Mouse (Mus musculus) embryonic facial prominence, embryonic 10.5 days (tissue): ENCODE results near the gene Cd3g. TPM values are rescaled to one million over a fixed set of nuclear protein-coding genes. Genes with fewer than 3 reads are reported as not detected.

Source experiments
- DNase-seq: peaks from one replicate; pipeline ENCODE4 v3.0.0-alpha.2; 2017; ENCODE audit warnings: low spot score
- H3K27ac ChIP-seq: fragments of 300-500 bp; sonication (generic); replicated peaks from 2 replicates; pipeline ENCODE4 v1.5.1; 2016; ENCODE audit warnings: mild to moderate bottlenecking
- H3K27me3 ChIP-seq: fragments of 300-500 bp; sonication (generic); replicated peaks from 2 replicates; pipeline ENCODE4 v1.6.1; 2016; ENCODE audit warnings: low read depth, mild to moderate bottlenecking; ENCODE audit not compliant: poor library complexity, severe bottlenecking
- H3K36me3 ChIP-seq: fragments of 300-500 bp; sonication (generic); replicated peaks from 2 replicates; pipeline ENCODE4 v1.6.1; 2016; ENCODE audit warnings: mild to moderate bottlenecking, moderate library complexity
- H3K4me1 ChIP-seq: fragments of 300-500 bp; sonication (generic); 2 replicates; pipeline ENCODE4 v1.6.1; 2016
- H3K4me3 ChIP-seq: fragments of 300-500 bp; sonication (generic); 2 replicates; pipeline ENCODE4 v1.5.1; 2016; ENCODE audit warnings: mild to moderate bottlenecking, moderate library complexity
- H3K9me3 ChIP-seq: fragments of 300-500 bp; sonication (generic); 2 replicates; pipeline ENCODE4 v1.6.1; 2016; ENCODE audit warnings: mild to moderate bottlenecking
- WGBS: fragments of 180-500 bp; shearing (Covaris S2); methylation state at CpG from one replicate; pipeline ENCODE4 v1.1.7; 2016; 5-methylcytosine and 5-hydroxymethylcytosine counted together
- polyA plus RNA-seq: library from polyadenylated mRNA; unstranded; fragments of >200 nt; fragmentation: Nextera tagmentation; extraction: Ambion mirVana; gene quantifications from 2 replicates; pipeline ENCODE4 v1.2.1, GENCODE M21; 2016

Gene Cd3g
- polyA plus RNA-seq: not detected in 2 replicates

- Histone ChIP-seq H3K36me3 (no peaks in the 10 kb centered on the region), H3K4me1 (no peaks in the 10 kb centered on the region), H3K9me3 (no peaks in the 10 kb centered on the region), H3K4me3 (no peak within 1 kb of the TSS), H3K27me3 (no peaks in the 10 kb centered on the region; the same call in 1 of the 2 replicates), H3K27ac (no peak within 1 kb of the TSS)
- no peak for DNase-seq
- WGBS: 72% methylated on average over 3 of the region's 3 CpGs
Measured at GRCm38 (mm10) chr9:44980242-44980641, at the start of gene Cd3g. Gene Cd3g, minus strand, starts transcription at chr9:44980431.

DNA sequence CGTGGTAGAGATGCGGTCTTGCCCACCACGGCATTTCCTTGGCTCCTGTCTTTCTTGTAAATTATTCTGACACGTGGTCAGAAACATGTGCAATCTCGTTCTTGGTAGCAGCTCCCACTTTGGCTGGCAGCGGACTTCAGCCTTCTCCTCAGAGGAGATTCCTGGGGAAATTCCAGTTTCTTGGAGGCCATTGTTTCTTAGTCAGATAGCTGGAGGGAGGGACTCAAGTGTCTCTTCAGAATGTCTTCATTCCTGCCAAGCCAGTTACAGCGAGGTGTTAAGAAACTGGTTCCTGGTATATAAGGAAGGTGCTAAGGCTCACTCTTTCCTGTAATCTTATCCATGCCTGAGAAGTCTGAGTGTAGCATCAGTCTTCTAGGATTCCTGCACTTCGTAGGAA, 47.1 kb upstream of the Cd3g start:
- H3K9me3 ChIP-seq: no peaks in the 10 kb centered on the region
- no peak overlapping the region for H3K4me3 ChIP-seq
- H3K27me3 ChIP-seq: peaks cover 28% of the 10 kb centered on the region
- H3K4me1 ChIP-seq: peaks cover 3% of the 10 kb centered on the region; the same call in 1 of the 2 replicates
- 77% methylated on average over 8 of the region's 8 CpGs for WGBS
- H3K36me3 ChIP-seq: no peaks in the 10 kb centered on the region
- no peak for DNase-seq
- no peak overlapping the region for H3K27ac ChIP-seq

DNA sequence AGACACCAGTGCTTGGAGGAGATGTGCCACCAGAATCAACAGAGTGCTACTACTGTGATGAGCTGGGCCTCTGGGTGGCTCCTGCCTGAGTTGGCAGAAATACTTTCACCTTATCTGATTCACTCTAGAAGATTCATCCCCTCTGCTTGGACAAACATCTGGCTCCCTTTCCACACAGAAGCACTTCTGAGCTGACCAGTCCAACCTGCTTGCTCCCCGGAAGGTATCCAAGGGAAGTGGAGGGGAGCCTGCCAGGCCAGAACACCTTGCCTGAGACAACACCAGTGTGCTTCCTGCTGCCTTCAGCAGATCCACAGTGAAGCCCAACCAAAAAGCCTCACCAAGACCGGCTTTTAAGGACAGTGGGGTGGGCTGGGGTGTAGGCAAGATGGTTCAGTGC, 44.0 kb upstream of the Cd3g start:
- Histone ChIP-seq H3K4me3 (no peak overlapping the region), H3K9me3 (no peaks in the 10 kb centered on the region), H3K27ac (no peak overlapping the region), H3K27me3 (peaks cover 8% of the 10 kb centered on the region), H3K4me1 (no peaks in the 10 kb centered on the region), H3K36me3 (no peaks in the 10 kb centered on the region)
- no peak for DNase-seq
- WGBS: 78% methylated on average over 2 of the region's 2 CpGs

GRCm38 (mm10) chr9:45023638-45024037, 43.4 kb upstream of the Cd3g start:
- no peaks in the 10 kb centered on the region for H3K4me1 ChIP-seq
- 60% methylated on average over 3 of the region's 3 CpGs for WGBS
- DNase-seq: no peak

DNA sequence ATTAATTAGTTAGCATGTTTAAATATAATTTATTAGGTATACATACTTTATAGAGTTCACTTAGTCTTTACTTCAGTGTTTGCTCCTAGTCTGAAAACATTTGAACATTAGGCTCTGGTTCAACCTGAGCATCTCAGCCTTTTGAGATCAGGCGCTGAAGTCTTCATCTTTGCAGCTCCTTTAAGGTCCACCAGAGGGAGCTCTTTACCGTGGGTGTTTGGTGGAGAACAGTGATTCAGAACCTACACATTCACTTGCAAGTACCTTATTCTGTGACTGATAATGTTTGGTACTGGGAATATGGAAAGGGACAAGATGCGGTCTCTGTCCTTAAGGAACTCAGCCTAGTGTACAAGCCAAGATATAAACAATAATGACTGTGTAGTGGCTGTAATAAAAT, 42.6 kb upstream of the Cd3g start:
- Histone ChIP-seq H3K27me3 (0 out of 2 replicates have a peak, but pooled peaks cover 2% of the 10 kb centered on the region), H3K4me1 (no peaks in the 10 kb centered on the region), H3K9me3 (no peaks in the 10 kb centered on the region), H3K36me3 (no peaks in the 10 kb centered on the region), H3K4me3 (no peak overlapping the region), H3K27ac (no peak overlapping the region)
- WGBS: 10% methylated on average over 3 of the region's 3 CpGs
- peak; percentile 65 for DNase-seq

More at GRCm38 (mm10) chr9:45023638-45024037, 43.4 kb upstream of the Cd3g start:
- no peak overlapping the region for H3K4me3 ChIP-seq
- H3K9me3 ChIP-seq: no peaks in the 10 kb centered on the region
- H3K27me3 ChIP-seq: 0 out of 2 replicates have a peak, but pooled peaks cover 4% of the 10 kb centered on the region
- no peak overlapping the region for H3K27ac ChIP-seq
- H3K36me3 ChIP-seq: no peaks in the 10 kb centered on the region

DNA sequence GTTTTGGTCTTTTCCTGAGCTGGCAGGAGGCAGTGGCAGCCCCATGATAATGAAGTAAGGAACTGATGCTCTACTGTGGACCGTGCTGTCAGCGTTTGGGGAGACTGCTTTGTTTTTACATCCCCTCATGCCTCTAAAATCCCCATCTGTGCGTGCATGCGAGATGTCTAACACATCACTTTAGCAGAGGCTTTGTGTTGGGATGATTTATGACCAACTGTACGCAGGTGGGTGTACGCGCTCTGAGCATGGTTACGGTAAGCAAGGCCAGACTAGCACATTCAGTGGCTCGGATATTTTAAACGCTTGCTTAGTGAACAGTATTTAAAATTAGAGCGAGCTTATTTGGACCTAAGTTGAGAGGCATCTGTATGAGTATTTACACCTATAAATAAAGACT, 37.8 kb upstream of the Cd3g start:
- Histone ChIP-seq H3K4me3 (no peak overlapping the region), H3K4me1 (no peaks in the 10 kb centered on the region), H3K36me3 (no peaks in the 10 kb centered on the region), H3K9me3 (no peaks in the 10 kb centered on the region), H3K27ac (no peak overlapping the region), H3K27me3 (no peaks in the 10 kb centered on the region)
- no peak for DNase-seq
- 91% methylated on average over 11 of the region's 11 CpGs for WGBS

GRCm38 (mm10) chr9:45015841-45016240, 35.6 kb upstream of the Cd3g start:
- no peaks in the 10 kb centered on the region; the same call in 1 of the 2 replicates for H3K4me1 ChIP-seq
- H3K4me3 ChIP-seq: no peak overlapping the region
- no peak for DNase-seq
- no peak overlapping the region for H3K27ac ChIP-seq
- H3K36me3 ChIP-seq: no peaks in the 10 kb centered on the region
- H3K27me3 ChIP-seq: 0 out of 2 replicates have a peak, but pooled peaks cover 3% of the 10 kb centered on the region
- 77% methylated on average over 3 of the region's 3 CpGs for WGBS
- H3K9me3 ChIP-seq: no peaks in the 10 kb centered on the region

GRCm38 (mm10) chr9:45014879-45015278, 34.6 kb upstream of the Cd3g start:
- H3K4me1 ChIP-seq: no peaks in the 10 kb centered on the region; the same call in 1 of the 2 replicates
- no peaks in the 10 kb centered on the region for H3K9me3 ChIP-seq
- DNase-seq: no peak
- H3K4me3 ChIP-seq: no peak overlapping the region
- H3K36me3 ChIP-seq: no peaks in the 10 kb centered on the region
- 36% methylated on average over 2 of the region's 2 CpGs for WGBS
- H3K27ac ChIP-seq: no peak overlapping the region
- H3K27me3 ChIP-seq: 0 out of 2 replicates have a peak, but pooled peaks cover 5% of the 10 kb centered on the region

DNA sequence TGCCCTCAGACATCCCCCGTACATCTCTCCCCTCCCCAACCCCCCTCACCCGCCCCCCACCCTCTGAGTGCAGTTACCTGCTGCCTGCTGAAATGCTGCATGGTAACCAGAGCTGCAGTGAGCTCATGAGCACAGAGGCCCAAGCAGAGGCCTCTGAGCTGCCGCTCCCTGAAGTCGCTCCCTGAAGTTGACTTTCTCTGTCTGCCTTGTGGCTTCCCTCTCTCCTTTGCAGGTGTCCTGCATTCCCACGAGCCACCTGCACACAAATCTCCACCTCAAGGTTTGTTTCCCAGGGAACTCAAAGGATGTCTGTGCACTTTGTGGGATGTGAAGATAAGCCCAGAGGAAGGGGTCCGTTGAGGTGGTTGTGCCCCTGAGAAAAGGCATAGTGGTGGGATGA, 31.1 kb upstream of the Cd3g start:
- H3K4me3 ChIP-seq: no peak overlapping the region
- DNase-seq: no peak
- H3K27me3 ChIP-seq: 0 out of 2 replicates have a peak, but pooled peaks cover 5% of the 10 kb centered on the region
- no peaks in the 10 kb centered on the region for H3K9me3 ChIP-seq
- no peak overlapping the region for H3K27ac ChIP-seq
- no peaks in the 10 kb centered on the region; the same call in 1 of the 2 replicates for H3K4me1 ChIP-seq
- 48% methylated on average over 6 of the region's 6 CpGs for WGBS
- H3K36me3 ChIP-seq: no peaks in the 10 kb centered on the region

DNA sequence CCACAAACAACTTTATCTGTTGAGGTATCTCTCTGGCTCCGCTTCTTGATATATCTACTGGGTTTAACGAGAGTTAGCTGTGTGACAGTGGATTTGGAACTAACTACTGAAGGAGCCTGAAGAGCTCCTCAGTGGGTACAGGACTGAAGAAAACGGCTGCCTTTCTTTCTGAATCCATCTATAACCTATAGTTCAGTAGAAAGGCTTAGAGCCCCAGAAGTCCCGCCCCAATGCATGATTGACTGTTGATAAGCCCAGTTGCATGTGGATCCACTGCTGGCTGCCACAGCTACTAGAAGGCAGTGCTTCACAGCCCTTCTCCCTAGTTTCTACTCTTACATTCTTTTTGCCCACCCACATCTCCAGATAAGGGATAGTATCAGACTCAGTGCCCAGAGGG, 30.2 kb upstream of the Cd3g start:
- no peak for DNase-seq
- H3K27ac ChIP-seq: no peak overlapping the region
- H3K9me3 ChIP-seq: no peaks in the 10 kb centered on the region
- no peaks in the 10 kb centered on the region for H3K36me3 ChIP-seq
- 0 out of 2 replicates have a peak, but pooled peaks cover 5% of the 10 kb centered on the region for H3K27me3 ChIP-seq
- H3K4me3 ChIP-seq: no peak overlapping the region
- H3K4me1 ChIP-seq: no peaks in the 10 kb centered on the region; the same call in 1 of the 2 replicates
- WGBS: 74% methylated on average over 4 of the region's 4 CpGs

GRCm38 (mm10) chr9:45009180-45010078, 29.2 kb upstream of the Cd3g start, which contains the start of gene Cd3e:
Gene Cd3e, minus strand, starts transcription at chr9:45009627.
- H3K9me3 ChIP-seq: no peaks in the 10 kb centered on the region
- DNase-seq: no peak
- no peaks in the 10 kb centered on the region for H3K36me3 ChIP-seq
- H3K4me3 ChIP-seq: no peak within 1 kb of the TSS
- 0 out of 2 replicates have a peak, but pooled peaks cover 5% of the 10 kb centered on the region for H3K27me3 ChIP-seq
- H3K4me1 ChIP-seq: no peaks in the 10 kb centered on the region; the same call in 1 of the 2 replicates
- WGBS: 86% methylated on average over 19 of the region's 19 CpGs
- no peak within 1 kb of the TSS for H3K27ac ChIP-seq

GRCm38 (mm10) chr9:45008342-45008741, 28.1 kb upstream of the Cd3g start:
- 85% methylated on average over 4 of the region's 4 CpGs for WGBS
- H3K4me3 ChIP-seq: no peak overlapping the region
- no peak for DNase-seq
- H3K36me3 ChIP-seq: no peaks in the 10 kb centered on the region
- no peak overlapping the region for H3K27ac ChIP-seq
- H3K9me3 ChIP-seq: no peaks in the 10 kb centered on the region
- no peaks in the 10 kb centered on the region; the same call in 1 of the 2 replicates for H3K4me1 ChIP-seq
- H3K27me3 ChIP-seq: 0 out of 2 replicates have a peak, but pooled peaks cover 5% of the 10 kb centered on the region
